Mouse (Mus musculus) MEL-GATA-1-ER (cell line): ENCODE measurements at regions not wholly inside any gene's neighbourhood (a gene's known extent, or its start where the extent isn't known, plus 50 kb on each side); places are given as distances from the start of the nearest gene placed in this dataset.
"Not testable (repeated sequence)": the region's sequence is repeated elsewhere in the genome, so short reads cannot be mapped to it uniquely, and the experiment has no call there.

ENCODE experiments used
- DNase-seq: peaks from one replicate; pipeline ENCODE4 v3.0.0-alpha.2; 2012; ENCODE audit warnings: low read depth; ENCODE audit errors: extremely low read depth

DNA sequence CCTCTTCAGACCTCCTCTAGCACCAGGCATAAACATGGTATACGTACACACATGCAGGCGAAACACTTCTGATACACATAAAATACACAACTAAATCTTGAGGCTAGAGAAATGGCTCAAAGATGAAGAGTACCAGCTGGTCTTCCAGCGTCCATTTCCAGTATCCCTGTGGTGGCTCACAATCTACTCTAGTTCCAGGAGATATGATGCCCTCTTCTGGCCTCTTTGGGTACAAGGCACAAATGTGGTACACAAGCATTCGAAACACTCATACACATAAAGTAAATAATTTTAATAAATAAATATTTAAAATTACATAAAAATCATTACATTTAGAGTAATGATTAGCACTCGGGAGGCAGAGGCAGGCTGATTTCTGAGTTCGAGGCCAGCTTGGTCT lies 50.7 kb upstream of the Rabgap1l start:
- peak; percentile 21 for DNase-seq

- DNase-seq: not testable (repeated sequence)
Observed at GRCm38 (mm10) chr1:160844709-160845108, 51.7 kb upstream of the Rabgap1l start.

DNA sequence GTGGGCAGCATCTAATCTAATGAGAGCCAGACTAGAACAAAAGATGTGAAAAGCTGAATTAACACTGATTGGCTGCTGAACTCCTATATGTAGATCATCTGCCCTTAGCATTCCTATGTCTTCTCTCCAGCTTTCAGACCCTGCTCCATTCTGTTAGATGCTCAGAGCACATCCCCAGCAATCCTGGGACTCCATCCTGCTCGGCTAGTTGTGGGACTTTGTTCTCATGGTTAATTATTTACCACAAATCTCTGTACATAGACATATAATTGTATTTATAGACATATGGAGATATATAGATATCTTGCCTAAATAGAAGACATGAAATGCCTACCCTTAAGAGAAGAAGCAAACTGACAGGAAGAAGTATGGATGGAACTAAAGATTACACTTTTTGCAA lies 55.5 kb upstream of the Rc3h1 start:
- DNase-seq: no peak

DNA sequence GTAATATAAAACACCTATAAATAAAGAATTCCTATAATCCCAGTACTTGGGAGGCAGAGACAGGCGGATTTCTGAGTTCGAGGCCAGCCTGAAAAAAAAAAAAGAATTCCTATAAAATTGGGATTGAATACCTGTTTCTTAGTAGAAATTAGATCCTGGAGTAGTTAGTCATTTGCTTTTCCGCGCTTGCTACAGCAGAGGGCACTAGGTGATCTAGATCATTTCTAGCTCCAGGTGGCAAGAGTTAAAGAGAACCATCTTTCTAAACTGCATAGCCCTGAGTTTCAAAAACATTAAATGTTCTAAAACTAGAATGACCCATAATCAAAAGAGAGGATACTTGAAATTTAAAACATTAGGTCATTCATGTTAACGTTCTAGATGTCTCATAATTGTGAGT lies 51.8 kb upstream of the Rc3h1 start:
- no peak for DNase-seq

- no peak for DNase-seq
Observed at GRCm38 (mm10) chr1:160855411-160855810, 50.8 kb upstream of the Rc3h1 start.

DNA sequence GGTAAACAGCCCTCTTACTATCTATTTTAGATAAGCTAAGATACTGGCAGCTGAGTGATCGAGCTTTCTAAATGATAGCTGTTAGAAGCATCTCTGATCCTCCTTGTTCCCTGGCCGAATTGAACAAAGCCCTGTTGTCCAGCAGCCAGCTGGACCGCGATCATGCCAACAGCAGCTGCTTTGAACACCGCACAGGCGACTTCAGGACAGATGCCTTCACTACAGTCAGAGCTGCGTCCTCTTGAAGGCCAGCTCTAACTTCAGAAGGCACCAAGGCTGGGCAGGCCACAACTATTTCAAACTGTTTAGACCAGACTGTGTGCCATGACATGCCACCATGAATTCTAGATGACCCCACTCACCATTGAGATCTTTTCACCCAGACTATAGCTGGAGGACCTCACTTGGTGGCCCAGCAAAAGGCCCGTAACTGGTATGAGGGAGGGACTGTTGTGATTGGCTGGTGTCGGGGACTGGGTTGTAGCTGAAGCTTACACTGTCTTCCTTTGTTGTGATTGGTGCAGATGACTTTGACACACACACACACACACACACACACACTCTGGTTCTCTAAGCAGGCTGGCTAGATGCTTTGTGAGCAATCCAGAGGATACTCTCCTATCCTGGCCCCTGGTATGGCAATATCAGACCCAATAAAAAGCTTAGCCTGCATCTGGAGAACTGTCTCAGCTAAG lies 50.1 kb upstream of the Rc3h1 start:
- DNase-seq: no peak
